Mouse (Mus musculus): ENCODE data around the gene Dnajb4. TPM values are rescaled to one million over a fixed set of nuclear protein-coding genes. Genes with fewer than 3 reads are reported as not detected.
A peak's percentile ranks its signal among the peaks of the same experiment; 100 is the strongest.
"Not testable (repeated sequence)": the region's sequence is repeated elsewhere in the genome, so short reads cannot be mapped to it uniquely, and the experiment has no call there.

Dnajb4 gene
- 32.4 and 33.2 TPM in 2 replicates for polyA plus RNA-seq (2014; fragmentation: Nextera tagmentation; extraction: Ambion mirVana)

- H3K27me3 ChIP-seq (ENCODE audit: control insufficient read depth, insufficient read depth, low read length) = no peaks in the 10 kb centered on the region
- peaks cover 9% of the 10 kb centered on the region; the same call in 1 of the 2 replicates for H3K4me1 ChIP-seq (ENCODE audit: control insufficient read depth, insufficient read depth, low read length)
- DNase-seq (ENCODE audit: low spot score) = peak; percentile 99
- peak within 1 kb of the TSS; percentile 87 for H3K4me2 ChIP-seq (ENCODE audit: low read depth, severe bottlenecking)
- peak within 1 kb of the TSS; percentile 100 for H3K9ac ChIP-seq (ENCODE audit: low read length)
- no peaks in the 10 kb centered on the region for H3K36me3 ChIP-seq (ENCODE audit: control insufficient read depth, insufficient read depth, low read length)
- no peaks in the 10 kb centered on the region for H3K9me3 ChIP-seq (ENCODE audit: control insufficient read depth, low read length)
- WGBS = under 1% methylated on average over 85 of the region's 85 CpGs
- H3K4me3 ChIP-seq (ENCODE audit: low read depth, low read length) = peak within 1 kb of the TSS; percentile 96
- peak within 1 kb of the TSS; percentile 99 for H3K27ac ChIP-seq (replicated peaks; ENCODE audit: low read depth, low read length)
- peak; percentile 96 for ATAC-seq (ENCODE audit: insufficient number of reproducible peaks, low FRiP score, low TSS enrichment, low read depth)
Measured at GRCm38 (mm10) chr3:152209967-152210634, at the start of gene Dnajb4, which contains the start of gene Fubp1. Dnajb4 (minus strand) TSS chr3:152210302. Fubp1 (plus strand) TSS chr3:152210422.

- H3K4me1 ChIP-seq (ENCODE audit: control insufficient read depth, insufficient read depth, low read length); H3K36me3 ChIP-seq (ENCODE audit: control insufficient read depth, insufficient read depth, low read length); H3K9ac ChIP-seq (ENCODE audit: low read length); H3K27ac ChIP-seq (replicated peaks; ENCODE audit: low read depth, low read length); H3K27me3 ChIP-seq (ENCODE audit: control insufficient read depth, insufficient read depth, low read length); H3K9me3 ChIP-seq (ENCODE audit: control insufficient read depth, low read length); H3K4me3 ChIP-seq (ENCODE audit: low read depth, low read length); H3K4me2 ChIP-seq (ENCODE audit: low read depth, severe bottlenecking): not testable (repeated sequence)
- peak; percentile 88 for DNase-seq (ENCODE audit: low spot score)
- WGBS = 47% methylated on average over 7 of the region's 9 CpGs
- ATAC-seq (ENCODE audit: insufficient number of reproducible peaks, low FRiP score, low TSS enrichment, low read depth) = peak; percentile 57; the same call in 1 of the 2 replicates
Measured at GRCm38 (mm10) chr3:152259409-152259808, 49.3 kb upstream of the Dnajb4 start.

GRCm38 (mm10) chr3:152257528-152257927 is 47.4 kb upstream of the Dnajb4 start:
- 82% methylated on average over 3 of the region's 3 CpGs for WGBS
- no peaks in the 10 kb centered on the region for H3K36me3 ChIP-seq (ENCODE audit: control insufficient read depth, insufficient read depth, low read length)

GRCm38 (mm10) chr3:152250487-152250886 is 40.4 kb upstream of the Dnajb4 start:
- H3K4me1 ChIP-seq (ENCODE audit: control insufficient read depth, insufficient read depth, low read length) = no peaks in the 10 kb centered on the region
- ATAC-seq (ENCODE audit: insufficient number of reproducible peaks, low FRiP score, low TSS enrichment, low read depth) = no peak
- WGBS = 89% methylated on average over 1 of the region's 1 CpGs
- no peak overlapping the region for H3K9ac ChIP-seq (ENCODE audit: low read length)
- H3K4me2 ChIP-seq (ENCODE audit: low read depth, severe bottlenecking) = no peak overlapping the region
- H3K27me3 ChIP-seq (ENCODE audit: control insufficient read depth, insufficient read depth, low read length) = no peaks in the 10 kb centered on the region
- no peaks in the 10 kb centered on the region for H3K9me3 ChIP-seq (ENCODE audit: control insufficient read depth, low read length)
- no peaks in the 10 kb centered on the region for H3K36me3 ChIP-seq (ENCODE audit: control insufficient read depth, insufficient read depth, low read length)
- H3K4me3 ChIP-seq (ENCODE audit: low read depth, low read length) = no peak overlapping the region
- no peak overlapping the region for H3K27ac ChIP-seq (replicated peaks; ENCODE audit: low read depth, low read length)
- no peak for DNase-seq (ENCODE audit: low spot score)

More at GRCm38 (mm10) chr3:152257528-152257927, 47.4 kb upstream of the Dnajb4 start:
- Histone ChIP-seq H3K9me3 (ENCODE audit: control insufficient read depth, low read length) (no peaks in the 10 kb centered on the region), H3K4me3 (ENCODE audit: low read depth, low read length) (no peak overlapping the region), H3K4me1 (ENCODE audit: control insufficient read depth, insufficient read depth, low read length) (no peaks in the 10 kb centered on the region), H3K4me2 (ENCODE audit: low read depth, severe bottlenecking) (no peak overlapping the region), H3K27me3 (ENCODE audit: control insufficient read depth, insufficient read depth, low read length) (no peaks in the 10 kb centered on the region), H3K27ac (replicated peaks; ENCODE audit: low read depth, low read length) (no peak overlapping the region), H3K9ac (ENCODE audit: low read length) (no peak overlapping the region)
- DNase-seq (ENCODE audit: low spot score) (no peak), ATAC-seq (ENCODE audit: insufficient number of reproducible peaks, low FRiP score, low TSS enrichment, low read depth) (no peak)

- Histone ChIP-seq H3K4me1 (ENCODE audit: control insufficient read depth, insufficient read depth, low read length) (no peaks in the 10 kb centered on the region), H3K4me3 (ENCODE audit: low read depth, low read length) (no peak overlapping the region), H3K27ac (replicated peaks; ENCODE audit: low read depth, low read length) (no peak overlapping the region), H3K36me3 (ENCODE audit: control insufficient read depth, insufficient read depth, low read length) (no peaks in the 10 kb centered on the region), H3K4me2 (ENCODE audit: low read depth, severe bottlenecking) (no peak overlapping the region), H3K9ac (ENCODE audit: low read length) (no peak overlapping the region), H3K27me3 (ENCODE audit: control insufficient read depth, insufficient read depth, low read length) (no peaks in the 10 kb centered on the region), H3K9me3 (ENCODE audit: control insufficient read depth, low read length) (no peaks in the 10 kb centered on the region)
- DNase-seq (ENCODE audit: low spot score) = no peak
- 91% methylated on average over 12 of the region's 12 CpGs for WGBS
- ATAC-seq (ENCODE audit: insufficient number of reproducible peaks, low FRiP score, low TSS enrichment, low read depth) = no peak
Measured at GRCm38 (mm10) chr3:152247708-152248107, 37.6 kb upstream of the Dnajb4 start.

GRCm38 (mm10) chr3:152245273-152245910 is 35.3 kb upstream of the Dnajb4 start:
- DNase-seq (ENCODE audit: low spot score) (no peak), ATAC-seq (ENCODE audit: insufficient number of reproducible peaks, low FRiP score, low TSS enrichment, low read depth) (no peak)
- Histone ChIP-seq H3K9me3 (ENCODE audit: control insufficient read depth, low read length) (no peaks in the 10 kb centered on the region), H3K27me3 (ENCODE audit: control insufficient read depth, insufficient read depth, low read length) (no peaks in the 10 kb centered on the region), H3K4me1 (ENCODE audit: control insufficient read depth, insufficient read depth, low read length) (no peaks in the 10 kb centered on the region), H3K27ac (replicated peaks; ENCODE audit: low read depth, low read length) (no peak overlapping the region), H3K36me3 (ENCODE audit: control insufficient read depth, insufficient read depth, low read length) (no peaks in the 10 kb centered on the region), H3K9ac (ENCODE audit: low read length) (no peak overlapping the region), H3K4me2 (ENCODE audit: low read depth, severe bottlenecking) (no peak overlapping the region), H3K4me3 (ENCODE audit: low read depth, low read length) (no peak overlapping the region)
- WGBS = 76% methylated on average over 5 of the region's 5 CpGs

GRCm38 (mm10) chr3:152243304-152243703 is 33.2 kb upstream of the Dnajb4 start:
- H3K27ac ChIP-seq (replicated peaks; ENCODE audit: low read depth, low read length) = no peak overlapping the region
- WGBS = 70% methylated on average over 4 of the region's 4 CpGs
- no peak for ATAC-seq (ENCODE audit: insufficient number of reproducible peaks, low FRiP score, low TSS enrichment, low read depth)

GRCm38 (mm10) chr3:152241098-152241497 is 31.0 kb upstream of the Dnajb4 start:
- Histone ChIP-seq H3K9ac (ENCODE audit: low read length) (no peak overlapping the region), H3K4me1 (ENCODE audit: control insufficient read depth, insufficient read depth, low read length) (no peaks in the 10 kb centered on the region), H3K27ac (replicated peaks; ENCODE audit: low read depth, low read length) (no peak overlapping the region), H3K27me3 (ENCODE audit: control insufficient read depth, insufficient read depth, low read length) (no peaks in the 10 kb centered on the region), H3K36me3 (ENCODE audit: control insufficient read depth, insufficient read depth, low read length) (peaks cover 2% of the 10 kb centered on the region), H3K4me2 (ENCODE audit: low read depth, severe bottlenecking) (no peak overlapping the region), H3K4me3 (ENCODE audit: low read depth, low read length) (no peak overlapping the region), H3K9me3 (ENCODE audit: control insufficient read depth, low read length) (no peaks in the 10 kb centered on the region)
- DNase-seq (ENCODE audit: low spot score) = no peak
- no peak for ATAC-seq (ENCODE audit: insufficient number of reproducible peaks, low FRiP score, low TSS enrichment, low read depth)
- WGBS = 46% methylated on average over 3 of the region's 3 CpGs

More at GRCm38 (mm10) chr3:152243304-152243703, 33.2 kb upstream of the Dnajb4 start:
- no peak overlapping the region for H3K9ac ChIP-seq (ENCODE audit: low read length)
- H3K4me2 ChIP-seq (ENCODE audit: low read depth, severe bottlenecking) = no peak overlapping the region
- H3K27me3 ChIP-seq (ENCODE audit: control insufficient read depth, insufficient read depth, low read length) = no peaks in the 10 kb centered on the region
- H3K9me3 ChIP-seq (ENCODE audit: control insufficient read depth, low read length) = no peaks in the 10 kb centered on the region
- no peaks in the 10 kb centered on the region for H3K4me1 ChIP-seq (ENCODE audit: control insufficient read depth, insufficient read depth, low read length)
- no peak for DNase-seq (ENCODE audit: low spot score)
- H3K36me3 ChIP-seq (ENCODE audit: control insufficient read depth, insufficient read depth, low read length) = peaks cover 2% of the 10 kb centered on the region
- H3K4me3 ChIP-seq (ENCODE audit: low read depth, low read length) = no peak overlapping the region
